Mouse (Mus musculus) testis, postnatal 14 days (tissue): ENCODE measurements around the gene Ncoa6.

Experiments
- DNase-seq: peaks from one replicate; pipeline ENCODE4 v3.0.0; 2021; ENCODE audit warnings: low spot score

Ncoa6 gene

DNA sequence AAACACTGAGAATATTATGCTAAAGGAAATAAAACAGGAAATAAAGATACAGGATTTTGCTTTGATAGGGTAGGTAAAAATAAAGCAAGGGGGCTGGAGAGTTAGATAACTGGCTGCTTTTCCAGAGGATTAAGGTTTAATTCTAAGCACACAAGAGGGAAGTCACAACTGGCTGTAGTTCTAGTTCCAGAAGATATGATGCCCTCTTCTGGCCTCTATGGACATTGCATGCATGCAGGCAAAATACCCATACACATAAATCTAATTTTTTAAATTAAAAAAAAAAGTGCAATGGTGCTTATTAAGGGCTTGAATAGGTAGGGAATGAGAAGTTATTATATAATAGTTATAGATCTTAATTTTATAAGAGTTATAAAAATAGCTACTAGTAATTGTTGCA is 37.2 kb downstream of the Ncoa6 start:
- DNase-seq = no peak

DNA sequence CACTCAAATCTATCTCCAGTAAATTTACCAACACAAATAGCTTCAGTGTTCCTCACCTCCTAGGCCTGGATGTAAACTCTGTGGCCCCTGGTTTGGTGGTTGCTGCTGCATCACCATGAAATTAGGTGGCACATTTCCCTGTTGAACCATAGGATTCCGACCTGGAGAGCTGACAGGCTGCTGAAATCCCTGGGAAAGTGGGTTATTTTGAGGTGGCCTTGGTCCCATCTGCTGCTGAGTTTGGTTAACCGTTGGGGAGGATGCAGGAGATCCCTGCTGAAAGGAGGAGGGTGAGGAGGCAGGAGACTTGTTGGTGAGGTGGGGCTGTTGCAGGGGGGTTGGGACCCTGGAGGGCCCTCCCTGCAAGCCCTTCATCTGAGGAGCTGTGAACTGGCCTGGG is 52.8 kb downstream of the Ncoa6 start:
- DNase-seq = no peak

DNA sequence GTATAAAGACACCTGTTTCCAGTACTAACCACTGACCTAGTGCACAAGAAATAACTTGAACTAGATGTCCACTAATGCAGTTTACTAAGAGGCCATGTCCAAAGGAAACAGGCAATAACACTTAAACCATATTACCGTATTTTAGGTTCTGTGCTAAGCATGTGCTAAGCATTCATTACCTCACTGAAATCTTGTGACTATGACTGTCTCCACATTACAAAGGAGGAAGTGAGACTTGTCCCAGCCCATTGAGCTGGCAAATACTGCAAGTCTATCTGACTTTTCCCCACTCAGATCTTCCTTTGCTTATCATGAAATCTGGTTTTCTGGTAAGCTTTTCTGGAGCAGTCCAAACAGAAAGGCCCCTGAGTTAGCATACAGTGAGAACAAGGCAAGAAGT is 69.1 kb downstream of the Ncoa6 start:
- DNase-seq = no peak

DNA sequence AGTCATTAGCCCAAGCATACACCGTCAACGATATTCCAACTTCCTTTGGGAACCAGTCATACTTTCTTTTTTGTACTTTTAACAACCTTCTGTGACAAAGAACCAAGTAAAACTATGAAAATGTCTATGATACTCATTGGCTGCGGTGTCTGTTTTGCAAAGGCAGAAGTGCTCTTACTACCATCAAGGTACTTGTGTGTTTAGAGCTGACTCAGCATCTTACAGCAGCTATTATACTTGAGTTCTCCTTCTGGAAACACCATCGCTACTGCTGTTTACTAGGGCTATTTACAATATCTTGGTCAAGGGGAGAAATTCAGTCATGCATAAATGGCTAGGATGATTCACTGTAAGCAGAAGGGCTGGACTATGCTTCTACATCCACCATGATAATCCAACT is 71.8 kb downstream of the Ncoa6 start:
- DNase-seq = no peak

DNA sequence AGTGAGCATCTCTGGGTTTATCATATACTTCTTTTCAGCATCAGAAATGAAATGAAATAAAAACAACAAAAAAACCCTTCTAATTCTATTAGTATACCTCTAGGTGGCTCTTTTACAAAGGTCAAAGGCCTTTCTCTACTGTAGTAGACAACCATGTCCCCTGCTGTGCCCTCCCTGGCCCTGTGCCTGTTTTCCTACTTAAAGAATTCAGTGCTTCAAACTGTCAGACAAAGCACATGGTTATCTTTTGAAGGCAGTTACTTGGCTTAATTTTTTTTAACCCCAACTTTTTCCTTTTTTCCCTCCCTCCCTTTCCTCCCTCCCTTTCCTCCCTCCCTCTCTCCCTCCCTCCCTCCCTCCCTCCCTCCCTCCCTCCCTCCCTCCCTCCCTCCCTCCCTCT is 73.4 kb downstream of the Ncoa6 start:
- no peak for DNase-seq

DNA sequence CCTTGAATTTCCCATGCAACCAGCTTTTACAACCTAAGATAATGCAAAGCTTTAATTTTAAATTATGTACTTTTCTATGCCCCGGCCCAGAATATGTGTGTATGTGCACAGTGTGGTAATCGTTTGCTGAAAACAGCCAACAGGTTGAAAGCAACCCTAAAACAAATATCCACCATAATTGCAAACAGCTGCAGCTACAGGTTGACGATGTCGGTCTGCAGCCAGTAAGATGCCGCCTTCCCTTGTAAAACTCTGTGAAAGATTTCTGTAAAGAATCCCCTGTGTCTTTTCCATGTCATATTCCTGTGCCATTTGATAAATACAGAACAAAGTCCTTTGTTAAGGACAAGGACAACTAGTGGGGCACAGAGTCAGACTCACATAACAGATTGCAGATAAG is 79.1 kb downstream of the Ncoa6 start:
- no peak for DNase-seq

DNA sequence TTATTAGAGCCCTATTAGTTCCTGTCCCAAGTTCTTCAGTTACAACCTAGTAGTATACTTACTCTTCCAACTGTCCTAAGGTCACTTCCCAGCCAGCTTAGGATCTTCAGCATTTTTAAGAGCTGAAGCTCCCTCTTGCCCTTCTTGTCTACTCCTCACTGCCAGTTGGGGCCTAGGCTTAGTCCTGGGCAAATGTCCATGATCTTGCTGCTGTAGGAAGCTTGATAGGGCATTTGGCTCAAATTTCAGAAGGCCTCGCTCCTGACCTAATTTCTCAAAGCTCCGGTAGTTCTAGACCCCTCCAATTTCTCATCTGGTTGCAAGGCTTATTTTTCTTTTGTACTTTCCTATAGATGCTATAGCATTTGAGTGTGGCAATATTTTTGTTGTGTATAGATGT is 85.1 kb downstream of the Ncoa6 start:
- peak; percentile 20 for DNase-seq

DNA sequence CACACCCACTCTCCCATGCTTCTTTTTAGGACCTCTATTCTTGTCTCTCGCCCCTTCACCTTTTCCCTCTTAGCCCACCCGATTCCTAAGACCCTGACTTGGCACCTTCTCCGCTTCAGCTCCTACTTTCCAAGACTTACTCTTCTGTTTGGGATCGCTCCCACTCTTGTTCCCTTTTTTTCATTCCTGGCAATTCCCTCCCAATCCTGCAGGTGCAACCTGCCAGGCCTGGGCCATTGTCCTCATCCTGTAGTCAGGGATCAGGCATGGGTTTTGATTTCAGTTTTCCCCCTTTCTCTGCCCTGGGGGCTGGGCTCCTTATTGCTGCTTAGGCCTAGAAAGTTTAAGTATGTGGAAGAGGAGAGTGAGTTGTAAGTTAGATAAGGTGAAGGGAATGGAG is 86.6 kb downstream of the Ncoa6 start:
- DNase-seq = no peak

DNA sequence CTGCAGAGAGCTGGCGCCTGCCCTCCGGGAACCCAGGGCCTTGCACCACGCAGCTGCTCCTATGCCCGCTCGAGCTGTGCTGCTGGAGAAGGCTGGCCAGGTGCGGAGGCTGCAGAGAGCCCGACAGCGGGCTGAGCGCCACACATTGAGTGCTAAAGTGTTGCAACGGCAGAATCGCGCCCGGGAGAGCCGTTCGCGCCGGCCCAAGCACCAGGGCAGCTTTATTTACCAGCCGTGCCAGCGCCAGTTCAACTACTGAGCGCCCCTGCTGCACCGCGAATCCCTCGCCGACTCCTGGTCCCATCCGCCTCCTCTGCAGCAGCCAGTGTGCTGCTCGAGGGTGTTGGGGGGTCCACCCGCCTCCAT is 87.2 kb downstream of the Ncoa6 start:
- DNase-seq = peak; percentile 74

DNA sequence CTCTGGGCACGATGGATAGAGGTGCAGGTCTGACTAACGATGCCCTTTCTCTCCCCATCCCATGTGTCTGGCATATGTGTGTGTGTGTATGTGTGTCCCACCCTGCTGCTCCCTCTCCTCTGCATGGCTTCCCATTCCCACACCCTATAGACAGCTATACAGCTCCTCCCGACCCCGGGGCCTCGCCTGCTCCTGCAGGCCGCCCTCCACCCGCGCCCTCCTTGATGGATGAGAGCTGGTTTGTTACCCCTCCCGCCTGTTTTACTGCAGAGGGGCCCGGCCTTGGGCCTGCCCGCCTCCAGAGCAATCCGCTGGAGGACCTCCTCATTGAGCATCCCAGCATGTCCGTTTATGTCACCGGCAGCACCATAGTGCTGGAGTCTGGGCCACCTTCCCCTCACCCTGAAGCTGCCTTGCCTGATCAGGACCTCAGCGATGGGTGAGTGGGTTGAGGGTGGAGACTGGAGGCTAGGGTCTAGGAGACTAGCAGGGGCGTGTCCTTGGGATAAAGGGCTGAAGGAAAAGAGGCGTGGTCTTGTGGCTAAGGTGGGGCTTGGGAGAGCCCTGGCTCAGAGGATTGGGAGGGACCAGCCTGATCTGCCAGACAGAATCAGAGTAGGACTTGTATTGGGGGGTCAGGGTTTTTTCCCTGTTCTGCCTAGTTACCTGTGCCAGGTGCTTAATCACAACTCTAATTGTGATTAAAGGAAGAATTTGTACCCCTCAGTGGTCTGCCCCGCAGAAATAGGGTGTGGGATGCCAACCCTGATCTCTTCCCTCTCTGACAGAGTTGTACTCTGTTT is 87.8 kb downstream of the Ncoa6 start:
- DNase-seq = peak; percentile 43

DNA sequence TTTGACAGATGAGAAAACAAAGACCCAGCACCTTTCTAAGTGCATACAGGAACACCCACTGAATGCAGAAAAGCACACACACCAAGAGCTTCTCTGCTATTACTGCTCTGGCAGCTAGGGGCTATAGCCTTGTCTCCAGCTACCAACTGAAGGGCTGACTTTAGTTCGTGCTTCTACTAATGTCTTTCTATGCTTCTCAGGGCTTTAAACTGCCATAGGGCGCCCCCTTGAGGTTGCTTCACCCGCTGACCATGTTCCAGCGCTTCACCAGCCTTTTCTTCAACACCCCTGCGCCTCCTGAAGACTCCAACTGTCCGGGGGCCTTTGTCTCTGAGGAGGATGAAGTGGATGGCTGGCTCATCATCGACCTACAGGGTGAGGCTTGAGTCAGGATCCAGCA is 88.6 kb downstream of the Ncoa6 start:
- DNase-seq = peak; percentile 67

DNA sequence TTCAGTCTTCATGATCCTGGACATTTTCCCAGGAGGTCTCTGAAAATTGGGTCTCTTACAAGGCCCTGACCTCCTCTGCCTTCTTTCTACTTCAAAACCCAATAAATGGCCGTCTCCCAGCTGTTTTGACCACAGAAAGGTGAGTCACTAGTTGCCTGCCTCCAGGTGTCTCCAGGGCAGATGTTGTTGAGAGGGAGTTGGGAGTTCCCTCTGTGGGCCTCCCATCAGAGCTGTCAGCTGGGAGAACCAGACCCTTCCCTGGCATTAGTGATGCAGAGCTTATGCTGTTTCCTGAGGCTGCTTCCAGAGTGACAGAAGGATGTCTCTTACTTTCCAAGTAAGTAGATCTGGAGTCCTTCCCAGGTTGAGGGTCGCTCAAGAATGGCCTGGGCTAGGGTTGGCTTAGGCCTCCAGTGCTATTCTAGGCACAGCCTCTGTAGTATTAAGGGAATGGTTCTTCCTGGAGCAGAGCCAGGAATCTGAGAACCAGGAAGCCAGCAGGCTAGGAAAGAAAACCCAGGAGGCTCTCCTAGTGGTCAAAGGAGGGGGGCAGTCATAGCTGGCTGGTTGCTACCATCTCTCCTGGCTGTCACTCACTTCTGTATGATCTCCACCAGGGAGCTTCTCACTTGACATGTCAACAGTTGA is 90.8 kb downstream of the Ncoa6 start:
- peak; percentile 22 for DNase-seq

DNA sequence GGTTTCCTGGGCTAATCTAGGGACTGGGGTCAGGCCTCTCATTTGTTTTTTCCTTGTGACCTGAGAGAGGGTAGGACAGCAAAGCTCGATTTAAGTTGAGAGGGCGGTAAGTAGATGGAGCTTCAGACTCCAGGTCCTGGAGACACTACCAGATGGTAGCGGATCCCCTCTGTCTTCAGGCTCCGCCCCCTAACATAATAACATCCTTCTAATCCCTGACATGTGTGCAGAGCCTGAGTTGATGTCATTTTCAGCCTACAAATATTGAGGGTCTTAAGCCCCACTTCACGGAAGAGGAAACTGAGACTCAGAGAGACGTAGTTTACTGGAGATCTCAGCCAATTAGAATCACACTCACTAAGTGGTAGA is 91.4 kb downstream of the Ncoa6 start:
- DNase-seq = no peak

DNA sequence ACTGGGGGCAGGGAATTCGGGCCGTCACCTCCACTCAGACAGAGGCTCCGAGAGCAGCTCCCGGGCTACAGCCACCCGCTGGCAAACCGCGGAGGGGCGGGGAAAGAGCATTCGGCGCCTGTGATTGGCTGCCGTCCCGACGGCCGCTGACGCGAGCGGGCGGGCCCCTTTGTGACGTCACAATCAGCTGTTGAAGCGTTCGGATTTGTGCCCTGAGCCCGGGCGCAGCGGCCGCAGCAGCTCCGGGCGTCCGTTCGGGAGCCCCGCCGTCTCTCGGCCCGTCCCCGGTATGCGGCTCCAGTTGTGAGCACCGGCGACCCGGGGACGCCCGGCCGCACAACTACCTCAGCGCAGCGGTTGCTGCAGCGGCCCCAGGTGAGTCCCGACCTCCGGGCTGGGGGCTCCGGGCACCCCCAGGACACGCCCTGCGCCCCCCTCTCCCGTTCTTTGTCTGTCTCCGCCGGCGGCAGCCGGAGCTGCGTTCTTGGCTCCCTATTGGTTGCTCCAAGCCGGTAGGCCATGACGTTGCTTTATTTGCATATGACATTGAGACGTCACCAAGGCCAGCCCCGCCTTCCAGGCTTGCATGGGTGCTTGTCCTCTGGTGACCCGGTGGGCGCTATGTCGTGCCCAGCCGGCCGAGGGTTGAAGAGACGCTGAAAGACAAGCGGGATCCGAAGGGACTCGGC is 91.9 kb downstream of the Ncoa6 start:
- DNase-seq = peak; percentile 96

DNA sequence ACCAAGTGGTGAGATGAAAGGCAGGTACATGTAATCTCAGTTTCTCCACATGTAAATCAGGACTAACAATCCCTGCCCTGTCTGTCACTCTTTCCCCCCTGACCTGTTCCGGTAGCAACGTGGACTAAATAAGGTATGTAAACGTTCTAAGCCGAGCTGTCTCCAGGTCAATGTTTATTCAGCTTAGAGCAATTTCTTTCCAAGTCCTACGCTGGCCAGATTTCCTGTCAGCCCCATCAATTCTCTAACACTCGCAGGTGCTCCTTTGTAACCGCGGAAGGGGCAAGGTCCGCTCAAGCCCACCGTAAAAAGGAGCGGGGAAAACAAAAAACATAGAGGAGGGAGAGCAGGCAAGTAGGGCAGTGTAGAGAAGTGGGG is 92.6 kb downstream of the Ncoa6 start:
- no peak for DNase-seq

DNA sequence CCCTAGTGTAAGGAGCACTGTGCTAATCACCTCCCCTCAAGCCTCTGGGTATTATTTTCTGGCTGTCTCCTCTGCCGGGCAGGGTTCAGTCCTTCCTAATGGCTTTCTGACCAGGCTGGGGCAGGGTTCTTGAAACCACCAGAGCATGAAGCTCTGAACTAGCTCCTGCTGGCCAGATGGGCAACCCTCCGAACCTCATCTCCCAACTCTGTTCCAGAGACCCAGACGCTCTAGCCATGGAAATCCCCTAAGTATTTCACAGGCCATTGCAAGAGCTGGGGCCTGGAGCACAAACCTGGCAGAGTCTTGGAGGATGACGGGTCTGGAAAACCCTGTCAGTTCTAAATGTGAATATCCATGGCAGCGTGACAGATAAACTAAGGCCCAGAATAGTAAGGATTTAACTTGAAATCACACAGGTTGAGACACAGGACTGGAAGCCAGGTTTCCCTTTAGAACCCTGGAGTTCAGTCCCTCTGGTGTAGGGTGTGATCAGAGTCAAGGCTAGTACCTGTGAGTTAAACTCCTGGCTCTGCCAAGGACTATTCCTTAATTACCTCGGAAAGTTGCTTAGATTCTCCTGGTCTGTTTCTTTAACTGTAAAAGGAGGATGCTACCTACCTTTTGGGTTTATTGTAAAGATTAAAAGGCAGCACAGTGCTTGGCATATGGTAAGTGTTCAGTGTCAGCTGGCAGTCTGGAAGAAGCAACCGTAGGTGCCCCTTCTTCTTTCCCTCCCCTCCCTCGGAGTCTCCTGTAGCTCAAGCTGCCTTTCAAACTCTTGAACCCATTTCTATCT is 93.2 kb downstream of the Ncoa6 start, which contains the start of gene Trp53inp2:
TSS of gene Trp53inp2 (plus strand) at position 799 of the 799 bp plus-strand sequence.
- no peak for DNase-seq

DNA sequence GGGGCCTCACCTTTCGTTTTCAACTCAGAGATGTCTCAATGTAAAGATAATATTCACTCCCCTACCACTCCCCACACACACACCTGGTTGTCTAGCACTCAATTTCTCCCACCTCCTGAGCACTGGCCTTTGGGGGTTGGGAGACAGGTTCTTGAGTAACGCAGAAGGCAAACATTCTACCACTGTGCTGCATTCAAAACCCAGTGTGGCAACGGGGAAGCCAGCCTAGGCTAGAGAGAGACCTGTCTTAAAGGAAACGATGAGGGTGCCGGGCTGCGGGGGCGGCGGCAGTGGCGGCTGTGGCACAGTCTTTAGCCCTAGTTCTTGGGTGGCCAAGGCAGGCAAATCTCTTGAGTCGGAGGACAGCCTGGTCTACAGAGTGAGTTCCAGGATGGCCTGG is 97.5 kb downstream of the Ncoa6 start:
- DNase-seq = no peak

DNA sequence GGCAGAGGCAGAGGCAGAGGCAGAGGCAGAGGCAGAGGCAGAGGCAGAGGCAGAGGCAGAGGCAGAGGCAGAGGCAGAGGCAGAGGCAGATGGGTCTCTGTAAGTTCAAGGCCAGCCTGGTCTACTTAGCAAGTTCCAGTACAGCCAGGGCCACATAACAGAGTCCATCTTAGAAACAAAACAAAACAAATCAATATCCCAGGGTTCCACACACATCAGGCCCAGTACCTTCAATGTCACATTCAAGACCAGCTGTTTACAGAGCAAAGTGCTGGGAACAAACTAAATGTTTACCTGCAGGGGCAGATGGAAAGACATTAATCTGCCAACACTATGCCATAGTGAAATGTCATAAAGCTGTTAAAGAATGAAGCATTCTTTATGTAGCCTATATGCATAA is 99.2 kb downstream of the Ncoa6 start:
- DNase-seq = no peak

DNA sequence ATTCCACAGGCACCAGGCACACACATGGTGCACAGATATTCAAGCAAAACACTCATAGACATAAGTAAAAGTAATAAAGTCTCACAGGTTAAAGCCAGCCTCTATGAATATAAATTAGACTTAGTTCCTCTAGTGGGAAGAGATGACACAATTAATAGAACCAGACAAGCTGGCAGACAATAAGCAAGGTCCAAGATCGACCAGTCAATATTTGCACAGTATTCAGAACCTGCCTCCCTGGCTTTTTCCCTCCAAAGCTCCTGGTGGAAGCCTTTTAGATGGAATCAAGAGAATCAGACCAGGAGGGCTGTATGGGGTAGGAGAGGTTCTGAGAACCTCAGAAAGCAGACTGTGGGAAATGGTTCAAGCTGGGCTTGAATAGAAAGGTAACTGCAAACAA is 99.8 kb downstream of the Ncoa6 start:
- DNase-seq = no peak

DNA sequence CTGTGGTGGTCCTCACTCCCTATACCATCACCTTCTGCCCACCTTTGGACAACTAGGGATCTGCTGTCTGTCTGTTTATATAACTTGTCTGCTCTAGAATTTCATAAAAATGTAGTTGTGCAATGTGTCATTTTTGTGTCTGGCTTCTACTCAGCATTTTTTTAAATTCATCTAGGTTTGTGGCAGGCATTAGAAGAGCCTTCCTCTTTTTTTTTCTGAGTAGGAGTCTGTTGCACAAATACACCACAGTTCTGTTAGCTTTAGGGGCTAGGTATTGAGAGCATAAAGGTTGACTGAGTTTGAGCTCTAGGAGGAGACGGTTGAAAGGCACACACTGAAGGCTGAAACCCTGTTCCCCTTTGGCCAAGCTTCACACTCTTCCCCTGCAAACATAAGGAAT is 100.4 kb downstream of the Ncoa6 start:
- no peak for DNase-seq

DNA sequence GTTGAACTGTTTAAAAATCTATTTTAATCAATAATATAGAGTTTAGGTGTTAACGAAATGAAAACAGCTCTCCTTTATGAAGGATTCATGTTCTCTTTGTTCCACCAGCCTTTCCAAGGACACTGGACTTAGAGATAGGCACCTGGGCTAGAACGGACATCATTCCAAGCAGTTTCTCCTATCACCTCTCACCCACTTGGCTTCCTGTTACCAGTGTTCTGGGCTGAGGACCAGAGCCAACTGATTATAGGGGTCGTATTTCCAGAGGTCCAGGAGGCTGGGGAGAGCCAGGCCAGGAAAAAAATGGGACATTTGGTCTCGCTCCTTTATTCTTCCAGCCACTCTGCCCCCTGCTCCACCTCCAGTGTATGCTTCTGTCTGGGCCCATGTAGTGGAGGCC is 101.2 kb downstream of the Ncoa6 start:
- peak; percentile 16 for DNase-seq

DNA sequence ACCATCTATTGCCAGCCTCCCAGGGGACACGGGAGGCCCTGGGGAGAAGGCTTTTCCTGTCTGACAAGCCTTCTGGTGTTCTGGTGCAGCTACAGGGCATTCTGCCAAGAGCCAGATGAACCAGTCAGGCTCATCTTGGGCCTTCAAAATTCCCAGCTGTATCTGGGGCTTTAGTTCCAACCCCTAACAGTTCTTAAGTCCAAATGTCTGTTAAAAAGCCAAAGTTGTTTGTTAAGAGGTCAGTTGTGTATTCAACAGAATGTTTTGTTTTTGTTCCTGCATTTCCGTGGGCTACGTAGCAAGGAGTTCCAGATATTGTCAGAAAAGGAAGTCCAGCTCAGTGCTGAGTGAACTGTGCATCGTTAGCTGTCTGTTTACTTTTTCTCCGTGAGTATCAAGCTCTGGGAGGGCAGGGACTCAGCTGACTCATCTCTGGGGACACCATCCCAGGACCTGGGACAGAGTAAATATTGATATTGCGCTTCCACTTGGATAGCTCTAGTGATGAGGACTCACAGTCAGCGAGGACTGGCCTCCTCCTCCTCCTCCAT is 104.3 kb downstream of the Ncoa6 start:
- DNase-seq = peak; percentile 35
